ENCODE assay signal across 10 mouse cellular contexts in genomic region chr7:136631089-136631488, GRCm38 (mm10).
DNase-seq lines count a peak whose midpoint lies in the region; ATAC-seq and TF ChIP-seq lines count a peak whose summit lies in the region.
"Had no signal": no experiment of that assay in that cellular context is flagged by ENCODE, and none has a peak within 500 bp of the region (broad histone marks: within the 10 kb centered on the region; RNA-seq: fewer than 3 reads in every experiment).

No protein-coding gene starts in this region.

- no peak overlapping the region for H3K4me3 ChIP-seq in lung, embryonic 14.5 days (ENCODE audit: low read depth, low read length)
- H3K4me3 ChIP-seq: erythroblast, embryonic 14.5 days had no signal

- no peak for TF ChIP-seq CTCF in lung, embryonic 14.5 days (IDR thresholded peaks at IDR 0.05; ENCODE audit: low read depth)

- ATAC-seq in lung, embryonic 14.5 days (ENCODE audit: insufficient read depth) = no peak
- ATAC-seq in erythroblast, adult 5-6 weeks (replicated peaks; ENCODE audit: low FRiP score, poor library complexity, severe bottlenecking) = no peak

- H3K27ac ChIP-seq in lung, embryonic 14.5 days (ENCODE audit: low read depth) = no peak overlapping the region
- H3K27ac ChIP-seq: macrophage had no signal

- no peak overlapping the region for H3K9ac ChIP-seq in lung, embryonic 14.5 days

- no peaks in the 10 kb centered on the region for H3K4me1 ChIP-seq in lung, embryonic 14.5 days (ENCODE audit: insufficient read depth)

- no peaks in the 10 kb centered on the region for H3K27me3 ChIP-seq in lung, embryonic 14.5 days (ENCODE audit: insufficient read depth, low read length)

- DNase-seq in gastrocnemius, postnatal 10 days = peak; percentile 57
- DNase-seq in gastrocnemius, postnatal 25 days = no peak
- peak; percentile 10 for DNase-seq in lung, embryonic 14.5 days
- DNase-seq in lung, postnatal 14 days = no peak
- peak; percentile 74 for DNase-seq in cerebellum, adult 9-10 months
- DNase-seq in kidney, postnatal 4 days = peak; percentile 64 to 75
- no peak for DNase-seq in urinary bladder, adult 2 months (ENCODE audit: low spot score)

- WGBS in lung, embryonic 14.5 days = 53% methylated on average over 3 of the region's 3 CpGs

- H3K4me2 ChIP-seq in lung, embryonic 14.5 days = no peak overlapping the region

- H3K36me3 ChIP-seq in lung, embryonic 14.5 days (ENCODE audit: insufficient read depth) = no peaks in the 10 kb centered on the region

- no peaks in the 10 kb centered on the region for H3K9me3 ChIP-seq in lung, embryonic 14.5 days (ENCODE audit: low read depth, low read length)

Comparison
In these comparisons a context has a peak if more than half of its experiments do, and no peak if none do; other contexts are left out.
1. DNase-seq: peak in gastrocnemius, postnatal 10 days (single experiment), lung, embryonic 14.5 days (single experiment), cerebellum, adult 9-10 months (single experiment) and kidney, postnatal 4 days (2 of 2); none in gastrocnemius, postnatal 25 days (single experiment), lung, postnatal 14 days (single experiment) and urinary bladder, adult 2 months (single experiment).